Mouse (Mus musculus) cerebellum, postnatal 4 days (tissue): ENCODE measurements around the gene Prnd.

ENCODE experiments used
- DNase-seq, 2 experiments: peaks; one replicate each; pipeline ENCODE4 v3.0.0; 2022; ENCODE audit warnings: low spot score in 2 of 2, mixed read lengths in 1 of 2

The Prnd gene

DNA sequence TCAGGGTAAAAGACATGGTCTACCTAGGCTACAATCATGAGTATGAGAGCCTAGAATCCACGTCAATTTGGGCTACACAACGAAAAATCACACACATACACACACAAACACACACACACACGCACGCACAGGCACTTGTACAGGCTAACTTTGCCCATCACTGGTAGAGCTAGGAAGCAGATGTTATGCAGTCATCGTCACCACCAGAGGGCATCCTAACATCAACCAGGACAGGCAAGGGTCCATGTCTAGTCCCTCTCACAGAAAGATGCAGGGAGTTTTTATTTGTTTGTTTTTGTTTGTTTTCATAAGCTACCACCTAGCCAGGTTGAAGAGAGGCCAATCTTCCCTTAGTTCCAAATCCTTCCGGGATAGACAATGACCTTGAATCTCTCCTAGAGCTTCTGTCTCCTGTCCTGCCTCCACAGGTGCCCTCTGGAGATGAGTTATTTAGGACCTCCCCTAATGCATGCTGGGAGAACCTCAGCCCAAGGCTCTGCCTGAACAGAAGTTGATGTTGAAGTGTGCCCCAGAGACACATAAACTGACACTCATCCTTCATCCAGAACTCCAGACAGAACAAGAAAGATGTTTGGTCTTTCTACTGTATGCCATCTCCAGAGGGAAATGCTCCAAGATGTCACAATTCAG, 32.0 kb downstream of the Prnd start:
- DNase-seq = peak in 1 of 2 experiments; percentile 55

DNA sequence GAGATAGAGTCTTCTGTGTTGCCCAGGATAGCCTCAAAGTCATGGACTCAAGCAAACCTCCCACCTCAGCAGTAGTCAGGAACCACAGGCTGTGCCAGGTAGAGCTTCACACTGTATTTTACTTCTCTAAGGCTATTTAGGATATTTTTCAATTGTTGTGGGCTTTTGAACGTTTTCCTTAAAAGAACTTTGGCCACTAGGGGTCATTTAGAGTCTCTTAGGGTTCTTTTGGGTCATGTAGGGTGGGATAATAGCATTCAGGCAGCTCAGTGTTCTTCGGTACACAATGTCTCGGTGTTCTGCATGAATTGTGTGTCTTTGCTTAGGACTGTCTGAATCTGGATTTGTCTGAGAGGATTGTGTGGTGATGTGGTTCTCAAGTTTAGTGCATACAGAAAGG, 37.3 kb downstream of the Prnd start:
- DNase-seq = no peak

- no peak for DNase-seq
Measured at GRCm38 (mm10) chr2:131988550-131988949, 37.9 kb downstream of the Prnd start.

DNA sequence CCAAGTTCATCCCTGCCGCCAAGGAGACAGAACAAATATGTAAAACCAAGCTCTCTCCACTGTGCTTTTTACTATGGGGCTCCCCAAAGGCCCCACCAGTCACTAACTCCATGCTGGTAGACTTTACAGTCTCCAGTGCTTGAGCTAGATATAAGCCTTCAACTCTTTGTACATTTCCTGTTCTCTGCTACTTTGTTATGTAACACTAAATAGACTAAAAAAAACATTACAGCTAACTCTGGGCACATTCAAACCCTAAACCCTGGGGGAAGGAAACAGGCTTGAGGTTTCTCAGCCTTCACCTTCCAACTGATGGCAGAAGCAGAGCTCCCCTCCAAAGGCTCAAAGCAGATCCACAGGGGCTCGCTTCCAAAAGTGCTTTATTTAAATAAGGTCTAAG, 41.8 kb downstream of the Prnd start:
- DNase-seq = no peak

DNA sequence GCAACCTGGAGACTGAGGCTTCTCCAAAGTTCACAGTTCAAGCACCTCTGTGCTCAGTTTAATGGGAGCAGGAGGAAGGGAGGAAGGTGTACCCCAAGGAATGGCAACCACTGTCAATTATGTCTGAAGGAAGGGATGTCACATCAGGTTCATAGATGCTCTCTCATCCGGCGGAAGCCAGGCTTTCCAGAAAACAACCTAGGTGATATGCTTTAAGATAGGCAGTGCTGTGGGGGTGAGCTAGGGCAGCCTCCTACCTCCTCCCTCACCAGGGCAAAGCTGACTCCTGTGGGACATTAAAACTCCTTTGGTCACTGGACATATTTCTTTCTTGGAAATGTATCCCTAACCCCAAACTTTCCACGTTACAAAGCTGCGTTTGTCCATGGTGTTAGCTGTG, 42.5 kb downstream of the Prnd start:
- DNase-seq = no peak

DNA sequence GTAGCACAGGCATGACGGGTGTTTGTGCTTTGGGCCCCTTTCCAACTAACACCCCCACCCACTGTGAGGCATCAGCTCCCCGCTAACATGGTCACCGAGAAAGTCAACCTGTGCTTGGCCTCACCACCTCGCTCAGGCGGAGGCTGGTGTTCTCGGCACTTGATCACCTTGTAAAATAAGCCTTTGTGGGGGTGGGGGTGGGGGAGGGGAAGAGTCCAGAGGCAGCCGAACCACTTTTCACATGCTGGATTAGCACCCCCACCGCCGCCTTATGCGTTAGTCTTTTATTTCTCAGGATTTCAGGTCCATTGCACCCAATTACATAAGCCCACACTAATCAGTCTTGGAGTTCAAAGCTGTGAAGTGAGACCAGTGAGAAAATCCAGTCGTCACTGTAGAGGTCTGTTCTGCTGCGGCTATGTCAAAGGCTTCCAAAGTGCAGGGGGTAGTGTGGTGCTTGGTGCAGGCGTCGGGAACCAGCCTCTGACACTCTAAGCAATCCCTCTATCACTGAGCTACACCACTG, 43.0 kb downstream of the Prnd start:
- no peak for DNase-seq

DNA sequence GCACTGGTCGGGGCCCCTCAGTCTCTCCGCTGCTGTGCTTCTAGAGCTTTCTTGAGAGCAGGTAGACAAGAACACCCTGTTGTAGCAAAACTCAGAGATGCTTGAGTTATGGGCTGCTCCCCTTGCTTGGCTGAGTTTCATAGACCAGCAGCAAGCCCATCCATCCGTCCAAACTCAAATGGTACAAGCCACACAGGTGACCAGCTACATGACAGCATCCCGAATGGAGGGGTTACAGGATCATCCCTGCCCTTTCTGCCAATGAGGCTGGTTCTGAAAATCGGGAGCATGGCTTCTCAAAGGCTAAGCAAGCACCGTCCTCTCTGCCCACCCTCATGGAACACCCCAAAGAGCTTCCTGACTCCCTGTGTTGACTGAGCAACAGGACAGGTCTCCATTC, 44.3 kb downstream of the Prnd start:
- no peak for DNase-seq

DNA sequence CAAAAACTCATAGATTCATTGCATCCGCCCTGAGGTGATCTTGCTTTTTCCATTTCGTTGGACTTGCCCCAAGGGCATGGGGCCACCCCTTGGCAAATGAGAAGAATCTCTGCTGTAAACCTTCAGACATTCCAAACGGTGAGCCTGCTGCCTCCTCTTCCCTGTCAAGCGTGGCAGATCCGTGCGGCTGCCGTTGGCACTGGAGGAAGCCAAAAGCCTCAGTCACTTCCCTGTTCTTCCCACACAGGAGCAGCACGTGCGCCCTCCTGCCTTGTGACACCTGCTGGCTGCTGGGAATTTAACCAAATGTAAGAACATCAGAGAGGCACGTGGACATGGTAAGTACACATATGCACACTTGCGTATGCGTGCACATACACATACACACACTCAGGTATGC, 45.1 kb downstream of the Prnd start:
- no peak for DNase-seq

- no peak for DNase-seq
Measured at GRCm38 (mm10) chr2:131996369-131996768, 45.7 kb downstream of the Prnd start.

DNA sequence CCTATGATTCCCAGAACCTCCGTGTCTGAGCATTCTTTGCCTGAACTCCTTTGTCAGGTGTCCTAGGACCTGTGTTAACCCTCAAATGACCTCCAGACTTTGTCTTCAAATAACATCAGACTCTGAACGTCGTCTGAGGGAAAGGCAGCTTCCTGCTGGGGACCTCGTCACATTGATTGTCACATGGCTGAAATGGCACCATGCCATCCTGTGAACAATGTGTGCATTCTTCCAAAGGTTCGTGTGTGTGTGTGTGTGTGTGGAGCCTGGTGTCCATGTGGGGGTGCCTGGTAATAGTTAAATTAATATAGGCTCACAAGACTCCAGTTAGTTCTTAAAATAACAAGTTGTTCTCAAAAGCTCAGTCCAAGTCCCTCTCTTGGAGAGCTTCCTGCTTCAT, 46.7 kb downstream of the Prnd start:
- no peak for DNase-seq

- DNase-seq = no peak
Measured at GRCm38 (mm10) chr2:132001696-132002334, 51.2 kb downstream of the Prnd start.

- DNase-seq = no peak
Measured at GRCm38 (mm10) chr2:132003916-132004315, 53.3 kb downstream of the Prnd start.

GRCm38 (mm10) chr2:132004495-132005136, 54.0 kb downstream of the Prnd start:
- no peak for DNase-seq

DNA sequence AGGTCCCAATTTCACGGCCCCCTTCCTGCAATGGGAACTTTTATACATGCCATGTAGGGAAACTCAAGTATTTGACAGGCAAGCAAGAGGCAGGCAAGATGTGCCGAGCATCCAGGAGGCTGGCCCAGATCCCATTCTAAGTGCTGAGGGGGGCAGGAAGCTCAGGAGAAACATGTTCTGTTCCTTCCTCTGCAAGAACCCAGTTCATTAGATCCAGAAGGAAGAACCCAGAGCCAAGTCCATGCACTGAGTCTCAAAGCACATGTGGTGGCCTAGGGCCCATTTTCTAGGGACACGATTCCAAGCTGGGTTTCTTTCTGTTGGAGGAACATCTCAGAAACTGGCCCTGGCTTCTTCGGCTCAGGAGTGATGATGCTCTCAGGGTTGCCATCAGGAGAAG, 54.8 kb downstream of the Prnd start:
- DNase-seq = no peak
